26 mouse cellular contexts compared by ENCODE assay signal in genomic region chr8:88572941-88573645, GRCm38 (mm10). TPM values are rescaled to one million over a fixed set of nuclear protein-coding genes. Genes with fewer than 3 reads are reported as not detected.
DNase-seq lines count a peak whose midpoint lies in the region; ATAC-seq and TF ChIP-seq lines count a peak whose summit lies in the region.
"Had no signal": no experiment of that assay in that cellular context is flagged by ENCODE, and none has a peak within 500 bp of the region (broad histone marks: within the 10 kb centered on the region; RNA-seq: fewer than 3 reads in every experiment).

No protein-coding gene starts in this region.

- no peaks in the 10 kb centered on the region for H3K9me3 ChIP-seq in embryonic facial prominence, embryonic 13.5 days
- no peaks in the 10 kb centered on the region for H3K9me3 ChIP-seq in embryonic facial prominence, embryonic 10.5 days
- no peaks in the 10 kb centered on the region for H3K9me3 ChIP-seq in kidney, embryonic 15.5 days (replicated peaks)
- no peaks in the 10 kb centered on the region for H3K9me3 ChIP-seq in forebrain, postnatal 0 days (ENCODE audit: low read length)
- H3K9me3 ChIP-seq in liver, embryonic 12.5 days (replicated peaks), result no peaks in the 10 kb centered on the region
- H3K9me3 ChIP-seq: heart, embryonic 15.5 days; limb, embryonic 10.5 days; midbrain, embryonic 13.5 days; neural tube, embryonic 12.5 days had no signal

- 0 out of 2 replicates have a peak overlapping the region, but pooled peaks have one; percentile 22 for H3K27ac ChIP-seq in embryonic facial prominence, embryonic 13.5 days
- no peak overlapping the region for H3K27ac ChIP-seq in embryonic facial prominence, embryonic 10.5 days (replicated peaks)
- 0 out of 2 replicates have a peak overlapping the region, but pooled peaks have one; percentile 1 for H3K27ac ChIP-seq in kidney, embryonic 15.5 days
- no peak overlapping the region for H3K27ac ChIP-seq in forebrain, postnatal 0 days (ENCODE audit: low read depth, low read length)
- H3K27ac ChIP-seq in liver, embryonic 12.5 days, result no peak overlapping the region
- H3K27ac ChIP-seq: heart, embryonic 15.5 days; hindbrain, postnatal 0 days; midbrain, embryonic 13.5 days; neural tube, embryonic 12.5 days had no signal

- H3K36me3 ChIP-seq in embryonic facial prominence, embryonic 13.5 days, result peaks cover 36% of the 10 kb centered on the region
- H3K36me3 ChIP-seq in embryonic facial prominence, embryonic 10.5 days (replicated peaks), result peaks cover 25% of the 10 kb centered on the region
- peaks cover 9% of the 10 kb centered on the region; the same call in 1 of the 2 replicates for H3K36me3 ChIP-seq in kidney, embryonic 15.5 days
- no peaks in the 10 kb centered on the region for H3K36me3 ChIP-seq in forebrain, postnatal 0 days (ENCODE audit: insufficient read depth)
- H3K36me3 ChIP-seq in liver, embryonic 12.5 days, result no peaks in the 10 kb centered on the region
- H3K36me3 ChIP-seq: heart, embryonic 15.5 days; neural tube, embryonic 12.5 days had no signal

- H3K27me3 ChIP-seq in embryonic facial prominence, embryonic 13.5 days, result no peaks in the 10 kb centered on the region
- no peaks in the 10 kb centered on the region for H3K27me3 ChIP-seq in embryonic facial prominence, embryonic 10.5 days (replicated peaks; ENCODE audit: low read depth, poor library complexity, severe bottlenecking)
- H3K27me3 ChIP-seq in kidney, embryonic 15.5 days, result no peaks in the 10 kb centered on the region
- no peaks in the 10 kb centered on the region for H3K27me3 ChIP-seq in forebrain, postnatal 0 days (ENCODE audit: insufficient read depth, low read length)
- no peaks in the 10 kb centered on the region for H3K27me3 ChIP-seq in liver, embryonic 12.5 days (replicated peaks)
- H3K27me3 ChIP-seq: heart, embryonic 15.5 days; midbrain, embryonic 13.5 days; neural tube, embryonic 12.5 days; Patski had no signal

- TF ChIP-seq CTCF in forebrain, postnatal 0 days (IDR thresholded peaks at IDR 0.05; ENCODE audit: low read depth), result no peak

- DNase-seq in embryonic facial prominence, embryonic 10.5 days (ENCODE audit: low spot score), result no peak
- DNase-seq in kidney, adult 18-20 months, result no peak
- peak; percentile 52 for DNase-seq in brain, adult 2 months (ENCODE audit: low read depth, low spot score)
- DNase-seq in forebrain, postnatal 0 days, result peak; percentile 71
- DNase-seq in heart, adult 8-10 months (ENCODE audit: low spot score), result no peak
- DNase-seq: adrenal gland, adult 8-10 months; cerebellum, adult 11 months; cerebellum, postnatal 10 days; embryo, embryonic 11 days; heart, adult 11 months; heart, postnatal 4 days; kidney, adult 9 months; kidney, postnatal 36 days; right cerebral cortex, adult 18-20 months; spleen, adult 18-20 months; thymus, adult 2 months had no signal

- no peak overlapping the region for H3K4me2 ChIP-seq in embryonic facial prominence, embryonic 13.5 days
- H3K4me2 ChIP-seq in kidney, embryonic 15.5 days, result no peak overlapping the region
- no peak overlapping the region for H3K4me2 ChIP-seq in forebrain, postnatal 0 days (ENCODE audit: low read depth)
- no peak overlapping the region for H3K4me2 ChIP-seq in liver, embryonic 12.5 days
- H3K4me2 ChIP-seq: heart, embryonic 15.5 days; midbrain, embryonic 13.5 days; neural tube, embryonic 12.5 days had no signal

- no peak overlapping the region for H3K4me3 ChIP-seq in embryonic facial prominence, embryonic 13.5 days
- H3K4me3 ChIP-seq in embryonic facial prominence, embryonic 10.5 days, result no peak overlapping the region
- H3K4me3 ChIP-seq in kidney, embryonic 15.5 days (replicated peaks), result no peak overlapping the region
- H3K4me3 ChIP-seq in forebrain, postnatal 0 days (ENCODE audit: low read depth, low read length), result no peak overlapping the region
- H3K4me3 ChIP-seq in liver, embryonic 12.5 days, result no peak overlapping the region
- H3K4me3 ChIP-seq: heart, embryonic 15.5 days; limb, embryonic 10.5 days; midbrain, embryonic 13.5 days; neural tube, embryonic 12.5 days had no signal

- peaks cover 88% of the 10 kb centered on the region for H3K4me1 ChIP-seq in embryonic facial prominence, embryonic 13.5 days
- peaks cover 58% of the 10 kb centered on the region for H3K4me1 ChIP-seq in embryonic facial prominence, embryonic 10.5 days
- H3K4me1 ChIP-seq in kidney, embryonic 15.5 days, result peaks cover 91% of the 10 kb centered on the region
- peaks cover 28% of the 10 kb centered on the region for H3K4me1 ChIP-seq in forebrain, postnatal 0 days (ENCODE audit: insufficient read depth)
- peaks cover 26% of the 10 kb centered on the region for H3K4me1 ChIP-seq in liver, embryonic 12.5 days

- H3K9ac ChIP-seq in embryonic facial prominence, embryonic 13.5 days, result no peak overlapping the region
- H3K9ac ChIP-seq in kidney, embryonic 15.5 days, result no peak overlapping the region
- H3K9ac ChIP-seq in forebrain, postnatal 0 days, result no peak overlapping the region
- H3K9ac ChIP-seq in liver, embryonic 12.5 days, result no peak overlapping the region
- H3K9ac ChIP-seq: heart, embryonic 15.5 days; midbrain, embryonic 13.5 days; neural tube, embryonic 12.5 days had no signal

- ATAC-seq in embryonic facial prominence, embryonic 13.5 days (ENCODE audit: insufficient number of reproducible peaks, insufficient read depth, low FRiP score, low TSS enrichment, low read depth), result no peak
- ATAC-seq in kidney, embryonic 15.5 days (replicated peaks; ENCODE audit: low FRiP score), result no peak
- ATAC-seq in forebrain, postnatal 0 days, result peak; percentile 58
- ATAC-seq in liver, embryonic 12.5 days, result no peak
- ATAC-seq: hindbrain, postnatal 0 days; lung, postnatal 0 days; midbrain, embryonic 13.5 days; Patski had no signal

- 72% methylated on average over 14 of the region's 14 CpGs for WGBS in embryonic facial prominence, embryonic 13.5 days
- 91% methylated on average over 14 of the region's 14 CpGs for WGBS in embryonic facial prominence, embryonic 10.5 days
- WGBS in kidney, embryonic 15.5 days, result 73% methylated on average over 14 of the region's 14 CpGs
- 45% methylated on average over 14 of the region's 14 CpGs for WGBS in forebrain, postnatal 0 days
- WGBS in liver, embryonic 12.5 days (ENCODE audit: insufficient replicate concordance), result 76% methylated on average over 14 of the region's 14 CpGs

RNA-seq across cellular contexts. Expression of gene Nkd1, which starts 51.9 kb away (rescaled TPM):
- polyA plus RNA-seq in embryonic facial prominence, embryonic 13.5 days (2015; fragmentation: Nextera tagmentation; extraction: Ambion mirVana), result 101 and 122 TPM in 2 replicates
- 43.5 and 49.7 TPM in 2 replicates for polyA plus RNA-seq in embryonic facial prominence, embryonic 10.5 days (2016; fragmentation: Nextera tagmentation; extraction: Ambion mirVana)
- polyA plus RNA-seq in kidney, embryonic 15.5 days (2015; fragmentation: Nextera tagmentation; extraction: Ambion mirVana), result 60.0 and 68.1 TPM in 2 replicates
- total RNA-seq in forebrain, postnatal 0 days (2014; rRNA removed), result 18.8 and 22.8 TPM in 2 replicates
- polyA plus RNA-seq in forebrain, postnatal 0 days (2015; fragmentation: Nextera tagmentation; extraction: Ambion mirVana), result 30.5 and 33.6 TPM in 2 replicates
- polyA plus RNA-seq in liver, embryonic 12.5 days (2016; fragmentation: Nextera tagmentation; extraction: Ambion mirVana), result 4.3 and 5.5 TPM in 2 replicates
- total RNA-seq in heart, adult 8-10 months (2022), result 1 to 10 TPM; 1.8 to 2.3 (median 2.0) TPM

Comparison
In these comparisons a context has a peak if more than half of its experiments do, and no peak if none do; other contexts are left out.
1. H3K27ac ChIP-seq: peak in embryonic facial prominence, embryonic 13.5 days (single experiment) and kidney, embryonic 15.5 days (single experiment); none in embryonic facial prominence, embryonic 10.5 days (single experiment), forebrain, postnatal 0 days (single experiment) and liver, embryonic 12.5 days (single experiment).
2. DNase-seq: peak in brain, adult 2 months (single experiment) and forebrain, postnatal 0 days (single experiment); none in embryonic facial prominence, embryonic 10.5 days (single experiment), kidney, adult 18-20 months (single experiment) and heart, adult 8-10 months (single experiment).